Mouse (Mus musculus) stomach, embryonic 15.5 days (tissue): ENCODE measurements at regions not wholly inside any gene's neighbourhood (a gene's known extent, or its start where the extent isn't known, plus 50 kb on each side); places are given as distances from the start of the nearest gene placed in this dataset.

Source experiments
- ATAC-seq: fragments of 200-750 bp; cut with Nextera tagmentation; 2 replicates; pipeline ENCODE4 v1.8.0; 2017; ENCODE audit warnings: low read depth, moderate number of reproducible peaks, moderate TSS enrichment; ENCODE audit not compliant: insufficient read depth, low FRiP score
- H3K27ac ChIP-seq: fragments of 300-500 bp; sonication (generic); 2 replicates; pipeline ENCODE4 v1.5.1; 2015; ENCODE audit warnings: mild to moderate bottlenecking, inconsistent platforms
- H3K27me3 ChIP-seq: fragments of 300-500 bp; sonication (generic); replicated peaks from 2 replicates; pipeline ENCODE4 v1.6.1; 2015; ENCODE audit warnings: inconsistent platforms
- H3K36me3 ChIP-seq: fragments of 300-500 bp; sonication (generic); 2 replicates; pipeline ENCODE4 v1.6.1; 2015; ENCODE audit warnings: inconsistent platforms
- H3K4me1 ChIP-seq: fragments of 300-500 bp; sonication (generic); 2 replicates; pipeline ENCODE4 v1.6.1; 2015; ENCODE audit warnings: inconsistent platforms
- H3K4me2 ChIP-seq: fragments of 300-500 bp; sonication (generic); 2 replicates; pipeline ENCODE4 v1.6.1; 2015; ENCODE audit warnings: mild to moderate bottlenecking, inconsistent platforms
- H3K4me3 ChIP-seq: fragments of 300-500 bp; sonication (generic); replicated peaks from 2 replicates; pipeline ENCODE4 v1.5.1; 2015; ENCODE audit warnings: inconsistent platforms
- H3K9ac ChIP-seq: fragments of 300-500 bp; sonication (generic); 2 replicates; pipeline ENCODE4 v1.6.1; 2015; ENCODE audit warnings: inconsistent platforms
- H3K9me3 ChIP-seq: fragments of 300-500 bp; sonication (generic); 2 replicates; pipeline ENCODE4 v1.6.1; 2016; ENCODE audit warnings: inconsistent platforms
- WGBS: fragments of 180-500 bp; shearing (Covaris S2); methylation state at CpG from one replicate; pipeline ENCODE4 v1.1.7; 2015; 5-methylcytosine and 5-hydroxymethylcytosine counted together

DNA sequence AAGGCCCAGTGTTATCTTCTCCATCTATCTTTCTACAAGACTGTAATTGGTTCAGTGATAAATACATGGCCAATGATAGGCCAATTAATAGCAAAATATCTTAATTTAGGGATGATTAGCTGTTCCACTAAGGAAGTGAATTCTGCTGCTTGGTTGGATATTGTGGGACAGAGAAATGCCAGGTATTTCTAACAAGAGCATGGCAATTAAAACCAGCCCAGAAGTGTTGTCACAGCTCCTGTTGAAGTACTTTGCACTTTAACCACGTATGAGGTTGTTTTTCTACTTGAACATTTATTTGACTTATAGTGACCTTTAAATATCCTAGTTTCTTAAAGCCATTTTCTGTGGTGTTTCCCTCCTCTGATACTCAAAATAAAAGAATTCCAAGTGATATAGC is 65.7 kb upstream of the Acsl4 start:
- H3K27me3 ChIP-seq, result no peaks in the 10 kb centered on the region
- no peaks in the 10 kb centered on the region for H3K36me3 ChIP-seq
- H3K4me2 ChIP-seq, result no peak overlapping the region
- no peak overlapping the region for H3K4me3 ChIP-seq
- H3K27ac ChIP-seq, result no peak overlapping the region
- no peak for ATAC-seq
- H3K4me1 ChIP-seq, result no peaks in the 10 kb centered on the region
- H3K9ac ChIP-seq, result no peak overlapping the region
- 37% methylated on average over 1 of the region's 1 CpGs for WGBS
- no peaks in the 10 kb centered on the region for H3K9me3 ChIP-seq

DNA sequence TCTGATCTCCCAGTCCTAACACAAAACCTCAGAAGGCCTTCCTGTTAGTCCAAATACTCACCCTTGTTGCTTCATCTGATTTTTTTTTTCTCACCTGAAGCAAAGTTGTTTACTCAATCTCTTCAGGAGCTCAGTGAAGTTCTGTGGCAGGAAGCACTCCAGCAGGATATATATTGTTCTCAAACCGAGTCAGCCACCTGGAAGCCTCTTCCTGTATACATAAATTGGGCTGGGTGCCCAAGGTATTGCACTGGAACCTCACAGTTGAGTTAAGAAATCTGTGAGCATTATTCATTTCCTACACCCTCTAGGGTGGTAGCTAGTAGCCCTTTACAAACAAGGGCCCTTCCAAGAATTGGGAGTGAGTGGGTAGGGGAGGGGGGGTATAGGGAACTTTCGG is 73.8 kb upstream of the Acsl4 start:
- Histone ChIP-seq H3K4me1 (no peaks in the 10 kb centered on the region), H3K36me3 (no peaks in the 10 kb centered on the region), H3K27ac (no peak overlapping the region), H3K4me2 (no peak overlapping the region), H3K4me3 (no peak overlapping the region), H3K9ac (no peak overlapping the region), H3K9me3 (no peaks in the 10 kb centered on the region), H3K27me3 (no peaks in the 10 kb centered on the region)
- 43% methylated on average over 2 of the region's 2 CpGs for WGBS
- no peak for ATAC-seq

GRCm38 (mm10) chrX:142464756-142465155 is 74.4 kb upstream of the Acsl4 start:
- no peak for ATAC-seq
- H3K4me3 ChIP-seq, result no peak overlapping the region
- 59% methylated on average over 6 of the region's 6 CpGs for WGBS

DNA sequence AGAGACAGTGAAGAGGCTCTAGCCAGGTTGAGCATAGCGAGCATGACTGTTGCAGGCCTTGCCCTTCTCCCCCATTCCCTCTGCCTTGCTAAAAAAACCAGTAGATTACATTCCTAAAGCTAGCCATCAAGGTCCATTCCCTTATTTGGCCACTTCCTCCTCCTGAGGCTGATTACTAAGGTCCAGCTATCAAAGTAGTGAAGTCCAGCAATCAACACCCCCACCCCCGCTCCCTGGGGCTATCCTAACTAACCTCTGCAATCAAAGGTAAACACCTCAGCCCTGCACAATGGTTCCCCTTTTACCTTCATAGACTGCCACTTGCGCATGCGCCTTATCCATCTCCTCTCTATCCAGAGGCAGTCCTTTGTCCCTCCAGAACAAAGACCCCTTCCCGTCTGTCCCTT is 77.5 kb upstream of the Acsl4 start:
- WGBS, result 54% methylated on average over 5 of the region's 5 CpGs
- Histone ChIP-seq H3K4me3 (no peak overlapping the region), H3K36me3 (no peaks in the 10 kb centered on the region), H3K4me2 (no peak overlapping the region), H3K4me1 (no peaks in the 10 kb centered on the region), H3K9me3 (no peaks in the 10 kb centered on the region), H3K27ac (no peak overlapping the region), H3K27me3 (no peaks in the 10 kb centered on the region), H3K9ac (no peak overlapping the region)
- peak; percentile 75 for ATAC-seq

More at GRCm38 (mm10) chrX:142464756-142465155, 74.4 kb upstream of the Acsl4 start:
- H3K27me3 ChIP-seq, result no peaks in the 10 kb centered on the region
- no peaks in the 10 kb centered on the region for H3K4me1 ChIP-seq
- H3K4me2 ChIP-seq, result no peak overlapping the region
- H3K36me3 ChIP-seq, result no peaks in the 10 kb centered on the region
- no peak overlapping the region for H3K9ac ChIP-seq
- H3K27ac ChIP-seq, result no peak overlapping the region
- no peaks in the 10 kb centered on the region for H3K9me3 ChIP-seq

DNA sequence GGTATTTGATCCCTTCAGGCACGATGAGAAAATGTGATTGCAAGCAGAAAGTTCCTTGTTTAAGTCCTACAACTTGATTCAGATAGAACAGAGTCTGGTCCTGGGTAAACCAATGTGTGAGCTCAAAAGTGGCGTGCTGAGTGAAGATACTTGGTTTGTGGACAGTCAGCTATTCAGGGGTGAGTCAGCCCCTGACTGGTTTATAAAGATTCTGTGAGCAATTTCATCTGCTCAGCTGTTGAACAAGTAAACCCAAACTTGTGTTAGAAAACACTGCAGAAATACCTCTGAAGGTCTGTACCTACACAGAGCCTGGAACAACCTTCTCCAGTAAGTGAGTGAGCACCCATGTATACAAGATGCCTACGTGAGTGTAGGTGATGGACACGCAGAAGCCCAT is 78.1 kb upstream of the Acsl4 start:
- Histone ChIP-seq H3K9me3 (no peaks in the 10 kb centered on the region), H3K27ac (no peak overlapping the region), H3K4me2 (no peak overlapping the region), H3K4me3 (no peak overlapping the region), H3K36me3 (no peaks in the 10 kb centered on the region), H3K27me3 (no peaks in the 10 kb centered on the region), H3K4me1 (no peaks in the 10 kb centered on the region), H3K9ac (no peak overlapping the region)
- ATAC-seq, result no peak
- WGBS, result 42% methylated on average over 4 of the region's 4 CpGs

DNA sequence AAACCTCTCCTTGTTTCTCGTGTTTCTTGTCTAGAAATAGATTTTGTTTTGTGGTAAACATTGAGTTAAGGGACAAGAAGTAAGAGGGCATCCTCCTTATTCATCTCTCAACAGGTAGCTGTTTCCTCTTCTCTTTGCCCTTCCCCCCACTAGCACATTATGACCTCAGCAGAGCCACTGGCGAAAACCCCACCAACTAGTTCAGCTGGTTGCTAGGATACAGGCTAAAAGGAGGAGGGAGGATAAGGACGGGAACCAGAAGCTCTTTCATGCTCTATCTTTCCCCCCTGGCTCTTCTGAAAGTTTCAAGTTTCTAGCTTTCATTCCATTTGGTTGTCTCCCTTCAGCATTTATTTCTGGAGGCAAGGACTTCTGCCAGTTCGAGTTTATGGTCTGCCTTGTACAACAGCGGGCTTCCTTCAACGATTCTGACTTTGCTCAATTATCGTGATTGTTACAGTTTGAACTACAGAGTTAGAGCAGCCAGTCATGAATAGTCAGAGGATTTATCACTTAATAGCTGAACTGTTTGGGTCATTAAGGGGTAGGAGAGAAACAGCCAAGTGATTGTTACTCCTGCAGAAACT is 78.8 kb upstream of the Acsl4 start:
- no peak overlapping the region for H3K4me3 ChIP-seq
- H3K9me3 ChIP-seq, result no peaks in the 10 kb centered on the region
- H3K9ac ChIP-seq, result no peak overlapping the region
- no peaks in the 10 kb centered on the region for H3K36me3 ChIP-seq
- H3K4me1 ChIP-seq, result no peaks in the 10 kb centered on the region
- H3K4me2 ChIP-seq, result no peak overlapping the region
- WGBS, result 23% methylated on average over 7 of the region's 7 CpGs
- no peak overlapping the region for H3K27ac ChIP-seq
- no peaks in the 10 kb centered on the region for H3K27me3 ChIP-seq
- ATAC-seq, result no peak

GRCm38 (mm10) chrX:142470083-142470482 is 79.7 kb upstream of the Acsl4 start:
- H3K4me2 ChIP-seq, result no peak overlapping the region
- H3K4me1 ChIP-seq, result no peaks in the 10 kb centered on the region
- H3K27ac ChIP-seq, result no peak overlapping the region
- no peaks in the 10 kb centered on the region for H3K36me3 ChIP-seq
- no peaks in the 10 kb centered on the region for H3K27me3 ChIP-seq
- H3K9me3 ChIP-seq, result no peaks in the 10 kb centered on the region
- no peak overlapping the region for H3K4me3 ChIP-seq
- WGBS, result 76% methylated on average over 1 of the region's 1 CpGs
- no peak overlapping the region for H3K9ac ChIP-seq
- ATAC-seq, result no peak

GRCm38 (mm10) chrX:142481203-142481815 is 91.0 kb upstream of the Acsl4 start:
- H3K4me1 ChIP-seq, result no peaks in the 10 kb centered on the region
- H3K27me3 ChIP-seq, result no peaks in the 10 kb centered on the region
- no peak overlapping the region for H3K9ac ChIP-seq
- no peak overlapping the region for H3K4me3 ChIP-seq
- ATAC-seq, result no peak
- WGBS, result 82% methylated on average over 5 of the region's 5 CpGs
- no peak overlapping the region for H3K27ac ChIP-seq
- H3K9me3 ChIP-seq, result no peaks in the 10 kb centered on the region
- H3K4me2 ChIP-seq, result no peak overlapping the region
- no peaks in the 10 kb centered on the region for H3K36me3 ChIP-seq

DNA sequence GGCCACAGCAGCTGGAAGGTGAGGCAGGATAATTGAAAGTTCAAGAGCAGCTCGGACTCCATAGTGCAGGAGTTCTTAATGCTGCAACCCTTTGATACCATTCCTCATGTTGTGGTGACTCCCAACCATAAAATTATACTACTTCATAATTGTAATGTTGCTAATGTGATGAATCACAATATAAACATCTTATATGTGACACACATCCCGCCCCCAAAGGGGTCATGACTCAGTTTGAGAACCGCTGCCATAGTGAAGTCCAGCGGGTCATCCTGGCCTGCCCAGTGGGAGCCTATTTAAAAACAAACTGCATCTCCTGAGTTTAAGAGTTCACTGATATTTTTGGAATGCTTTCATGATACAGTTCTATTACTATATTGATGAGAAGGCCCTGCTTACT is 97.7 kb upstream of the Acsl4 start:
- H3K9me3 ChIP-seq, result no peaks in the 10 kb centered on the region
- no peaks in the 10 kb centered on the region for H3K27me3 ChIP-seq
- 80% methylated on average over 4 of the region's 4 CpGs for WGBS
- no peak overlapping the region for H3K27ac ChIP-seq
- no peaks in the 10 kb centered on the region for H3K4me1 ChIP-seq
- no peak for ATAC-seq
- no peak overlapping the region for H3K9ac ChIP-seq
- H3K36me3 ChIP-seq, result no peaks in the 10 kb centered on the region
- H3K4me3 ChIP-seq, result no peak overlapping the region
- H3K4me2 ChIP-seq, result no peak overlapping the region

GRCm38 (mm10) chrX:142490093-142490717 is 99.9 kb upstream of the Acsl4 start:
- Histone ChIP-seq H3K9ac (no peak overlapping the region), H3K4me3 (no peak overlapping the region), H3K27ac (no peak overlapping the region), H3K36me3 (no peaks in the 10 kb centered on the region), H3K27me3 (no peaks in the 10 kb centered on the region), H3K4me2 (no peak overlapping the region), H3K4me1 (no peaks in the 10 kb centered on the region), H3K9me3 (no peaks in the 10 kb centered on the region)
- no peak for ATAC-seq
- WGBS, result 48% methylated on average over 8 of the region's 8 CpGs

DNA sequence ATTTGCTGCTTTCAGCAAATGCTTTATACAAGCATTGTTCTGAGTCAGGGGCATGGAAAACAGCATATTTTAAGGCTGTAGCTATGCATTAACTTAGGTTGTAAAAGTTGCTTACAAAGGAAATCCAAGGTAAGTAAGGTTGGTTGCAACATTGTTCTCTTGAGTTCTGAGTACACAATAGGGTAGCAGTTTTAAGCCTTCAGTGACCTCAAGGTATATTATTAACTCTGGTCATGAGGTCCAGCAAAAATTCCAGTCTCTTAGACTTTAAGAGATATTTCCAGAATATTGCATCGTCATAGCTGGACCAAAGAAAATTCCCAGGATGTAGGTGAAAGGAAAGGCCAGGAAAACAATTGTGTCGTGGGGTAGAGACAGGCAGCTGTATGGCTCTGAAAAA is 110.8 kb upstream of the Acsl4 start:
- Histone ChIP-seq H3K4me3 (no peak overlapping the region), H3K27me3 (no peaks in the 10 kb centered on the region), H3K4me1 (no peaks in the 10 kb centered on the region), H3K9ac (no peak overlapping the region), H3K9me3 (no peaks in the 10 kb centered on the region), H3K36me3 (no peaks in the 10 kb centered on the region), H3K4me2 (no peak overlapping the region), H3K27ac (no peak overlapping the region)
- 61% methylated on average over 2 of the region's 2 CpGs for WGBS
- no peak for ATAC-seq

DNA sequence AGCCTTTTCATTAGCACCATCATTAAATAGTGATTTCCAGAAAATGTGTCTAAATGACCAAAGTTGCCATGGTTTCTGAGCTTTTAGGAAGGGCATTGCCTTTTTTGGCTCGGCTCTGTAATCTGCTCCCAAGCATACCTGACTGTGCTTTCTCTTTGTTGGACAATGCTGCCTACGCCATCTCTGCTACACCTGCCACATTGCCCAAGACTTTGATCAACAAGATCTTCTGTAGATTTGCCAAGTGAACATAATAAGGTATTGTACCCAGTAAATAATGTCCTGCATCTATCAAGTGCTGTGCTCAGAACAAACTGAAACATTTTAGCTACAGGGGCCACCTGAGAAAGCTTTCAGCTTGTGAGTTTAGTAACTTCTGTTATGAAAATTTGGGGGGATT is 114.6 kb upstream of the Acsl4 start:
- no peaks in the 10 kb centered on the region for H3K4me1 ChIP-seq
- no peaks in the 10 kb centered on the region for H3K9me3 ChIP-seq
- no peaks in the 10 kb centered on the region for H3K27me3 ChIP-seq
- no peak overlapping the region for H3K4me2 ChIP-seq
- no peak overlapping the region for H3K27ac ChIP-seq
- no peak overlapping the region for H3K9ac ChIP-seq
- no peaks in the 10 kb centered on the region for H3K36me3 ChIP-seq
- no peak overlapping the region for H3K4me3 ChIP-seq
- no peak for ATAC-seq
- WGBS, result 75% methylated on average over 2 of the region's 2 CpGs
